Mouse (Mus musculus): ENCODE results near the gene Ctrc. TPM values are rescaled to one million over a fixed set of nuclear protein-coding genes. Genes with fewer than 3 reads are reported as not detected.
"Not testable (repeated sequence)": the region's sequence is repeated elsewhere in the genome, so short reads cannot be mapped to it uniquely, and the experiment has no call there.

The Ctrc gene
- polyA plus RNA-seq, 1 experiment from 2014 or later: not detected

- H3K27me3 ChIP-seq (ENCODE audit: control insufficient read depth, insufficient read depth, low read length): no peaks in the 10 kb centered on the region
- H3K4me1 ChIP-seq (ENCODE audit: control insufficient read depth, insufficient read depth, low read length): peaks cover 8% of the 10 kb centered on the region; the same call in 1 of the 2 replicates
- WGBS: 57% methylated on average over 3 of the region's 3 CpGs
- 0 out of 2 replicates have a peak overlapping the region, but pooled peaks have one; percentile 62 for H3K27ac ChIP-seq (ENCODE audit: low read depth, low read length)
- peaks cover 5% of the 10 kb centered on the region; the same call in 1 of the 2 replicates for H3K36me3 ChIP-seq (ENCODE audit: control insufficient read depth, insufficient read depth, low read length)
- peak overlapping the region; percentile 79 for H3K4me2 ChIP-seq (ENCODE audit: low read depth, low read length)
- no peaks in the 10 kb centered on the region for H3K9me3 ChIP-seq (ENCODE audit: control insufficient read depth, low read length)
- peak overlapping the region; percentile 85 for H3K4me3 ChIP-seq (ENCODE audit: low read depth, low read length)
- no peak for ATAC-seq (ENCODE audit: low read depth)
- peak overlapping the region; percentile 88 for H3K9ac ChIP-seq (replicated peaks; ENCODE audit: low read depth, low read length)
Observed at GRCm38 (mm10) chr4:141789564-141790218, 56.5 kb downstream of the Ctrc start.

- Histone ChIP-seq H3K27ac (ENCODE audit: low read depth, low read length) (no peak overlapping the region), H3K27me3 (ENCODE audit: control insufficient read depth, insufficient read depth, low read length) (no peaks in the 10 kb centered on the region), H3K36me3 (ENCODE audit: control insufficient read depth, insufficient read depth, low read length) (peaks cover 18% of the 10 kb centered on the region), H3K4me1 (ENCODE audit: control insufficient read depth, insufficient read depth, low read length) (peaks cover 5% of the 10 kb centered on the region; the same call in 1 of the 2 replicates), H3K9ac (replicated peaks; ENCODE audit: low read depth, low read length) (no peak overlapping the region), H3K9me3 (ENCODE audit: control insufficient read depth, low read length) (no peaks in the 10 kb centered on the region), H3K4me3 (ENCODE audit: low read depth, low read length) (no peak overlapping the region), H3K4me2 (ENCODE audit: low read depth, low read length) (no peak overlapping the region)
- ATAC-seq (ENCODE audit: low read depth): no peak
- 84% methylated on average over 7 of the region's 7 CpGs for WGBS
Observed at GRCm38 (mm10) chr4:141787462-141787861, 58.7 kb downstream of the Ctrc start.

- Histone ChIP-seq H3K4me2 (ENCODE audit: low read depth, low read length) (no peak overlapping the region), H3K4me3 (ENCODE audit: low read depth, low read length) (no peak overlapping the region), H3K36me3 (ENCODE audit: control insufficient read depth, insufficient read depth, low read length) (peaks cover 22% of the 10 kb centered on the region), H3K27ac (ENCODE audit: low read depth, low read length) (no peak overlapping the region), H3K9ac (replicated peaks; ENCODE audit: low read depth, low read length) (no peak overlapping the region), H3K27me3 (ENCODE audit: control insufficient read depth, insufficient read depth, low read length) (no peaks in the 10 kb centered on the region), H3K4me1 (ENCODE audit: control insufficient read depth, insufficient read depth, low read length) (peaks cover 5% of the 10 kb centered on the region; the same call in 1 of the 2 replicates), H3K9me3 (ENCODE audit: control insufficient read depth, low read length) (no peaks in the 10 kb centered on the region)
- ATAC-seq (ENCODE audit: low read depth): no peak
- WGBS: 57% methylated on average over 6 of the region's 6 CpGs
Observed at GRCm38 (mm10) chr4:141787046-141787445, 59.1 kb downstream of the Ctrc start.

- peaks cover 5% of the 10 kb centered on the region; the same call in 1 of the 2 replicates for H3K4me1 ChIP-seq (ENCODE audit: control insufficient read depth, insufficient read depth, low read length)
- H3K4me3 ChIP-seq (ENCODE audit: low read depth, low read length): no peak overlapping the region
- H3K27me3 ChIP-seq (ENCODE audit: control insufficient read depth, insufficient read depth, low read length): no peaks in the 10 kb centered on the region
- no peak overlapping the region for H3K9ac ChIP-seq (replicated peaks; ENCODE audit: low read depth, low read length)
- 92% methylated on average over 13 of the region's 13 CpGs for WGBS
- H3K4me2 ChIP-seq (ENCODE audit: low read depth, low read length): no peak overlapping the region
- H3K9me3 ChIP-seq (ENCODE audit: control insufficient read depth, low read length): no peaks in the 10 kb centered on the region
- peaks cover 30% of the 10 kb centered on the region for H3K36me3 ChIP-seq (ENCODE audit: control insufficient read depth, insufficient read depth, low read length)
- ATAC-seq (ENCODE audit: low read depth): no peak
- H3K27ac ChIP-seq (ENCODE audit: low read depth, low read length): no peak overlapping the region
Observed at GRCm38 (mm10) chr4:141786141-141786540, 60.0 kb downstream of the Ctrc start.

- 82% methylated on average over 5 of the region's 5 CpGs for WGBS
- peaks cover 3% of the 10 kb centered on the region; the same call in 1 of the 2 replicates for H3K4me1 ChIP-seq (ENCODE audit: control insufficient read depth, insufficient read depth, low read length)
- no peaks in the 10 kb centered on the region for H3K9me3 ChIP-seq (ENCODE audit: control insufficient read depth, low read length)
- H3K36me3 ChIP-seq (ENCODE audit: control insufficient read depth, insufficient read depth, low read length): peaks cover 41% of the 10 kb centered on the region
- H3K27me3 ChIP-seq (ENCODE audit: control insufficient read depth, insufficient read depth, low read length): no peaks in the 10 kb centered on the region
- no peak overlapping the region for H3K9ac ChIP-seq (replicated peaks; ENCODE audit: low read depth, low read length)
- H3K4me2 ChIP-seq (ENCODE audit: low read depth, low read length): no peak overlapping the region
- no peak overlapping the region for H3K4me3 ChIP-seq (ENCODE audit: low read depth, low read length)
- ATAC-seq (ENCODE audit: low read depth): no peak
- no peak overlapping the region for H3K27ac ChIP-seq (ENCODE audit: low read depth, low read length)
Observed at GRCm38 (mm10) chr4:141784835-141785234, 61.3 kb downstream of the Ctrc start.

GRCm38 (mm10) chr4:141781201-141781985 is 64.8 kb downstream of the Ctrc start:
- no peak for ATAC-seq (ENCODE audit: low read depth)
- no peak overlapping the region for H3K27ac ChIP-seq (ENCODE audit: low read depth, low read length)
- 92% methylated on average over 8 of the region's 8 CpGs for WGBS
- H3K4me3 ChIP-seq (ENCODE audit: low read depth, low read length): no peak overlapping the region
- H3K36me3 ChIP-seq (ENCODE audit: control insufficient read depth, insufficient read depth, low read length): peaks cover 47% of the 10 kb centered on the region
- no peaks in the 10 kb centered on the region for H3K4me1 ChIP-seq (ENCODE audit: control insufficient read depth, insufficient read depth, low read length)
- no peaks in the 10 kb centered on the region for H3K27me3 ChIP-seq (ENCODE audit: control insufficient read depth, insufficient read depth, low read length)
- no peak overlapping the region for H3K9ac ChIP-seq (replicated peaks; ENCODE audit: low read depth, low read length)
- no peak overlapping the region for H3K4me2 ChIP-seq (ENCODE audit: low read depth, low read length)
- no peaks in the 10 kb centered on the region for H3K9me3 ChIP-seq (ENCODE audit: control insufficient read depth, low read length)

- Histone ChIP-seq H3K36me3 (ENCODE audit: control insufficient read depth, insufficient read depth, low read length) (peaks cover 57% of the 10 kb centered on the region), H3K27me3 (ENCODE audit: control insufficient read depth, insufficient read depth, low read length) (no peaks in the 10 kb centered on the region), H3K4me3 (ENCODE audit: low read depth, low read length) (no peak overlapping the region), H3K4me2 (ENCODE audit: low read depth, low read length) (no peak overlapping the region), H3K9me3 (ENCODE audit: control insufficient read depth, low read length) (no peaks in the 10 kb centered on the region), H3K9ac (replicated peaks; ENCODE audit: low read depth, low read length) (no peak overlapping the region), H3K4me1 (ENCODE audit: control insufficient read depth, insufficient read depth, low read length) (no peaks in the 10 kb centered on the region), H3K27ac (ENCODE audit: low read depth, low read length) (no peak overlapping the region)
- no peak for ATAC-seq (ENCODE audit: low read depth)
- 93% methylated on average over 8 of the region's 8 CpGs for WGBS
Observed at GRCm38 (mm10) chr4:141779828-141780227, 66.3 kb downstream of the Ctrc start.

- not testable (repeated sequence) for H3K27ac ChIP-seq (ENCODE audit: low read depth, low read length); H3K4me2 ChIP-seq (ENCODE audit: low read depth, low read length); H3K27me3 ChIP-seq (ENCODE audit: control insufficient read depth, insufficient read depth, low read length); H3K4me1 ChIP-seq (ENCODE audit: control insufficient read depth, insufficient read depth, low read length); H3K9me3 ChIP-seq (ENCODE audit: control insufficient read depth, low read length); H3K9ac ChIP-seq (replicated peaks; ENCODE audit: low read depth, low read length); H3K4me3 ChIP-seq (ENCODE audit: low read depth, low read length); ATAC-seq (ENCODE audit: low read depth)
- 89% methylated on average over 4 of the region's 4 CpGs for WGBS
- peaks cover 51% of the 10 kb centered on the region for H3K36me3 ChIP-seq (ENCODE audit: control insufficient read depth, insufficient read depth, low read length)
Observed at GRCm38 (mm10) chr4:141773019-141773418, 73.1 kb downstream of the Ctrc start.

- WGBS: 93% methylated on average over 8 of the region's 8 CpGs
- no peak for ATAC-seq (ENCODE audit: low read depth)
- H3K27ac ChIP-seq (ENCODE audit: low read depth, low read length): no peak overlapping the region
Observed at GRCm38 (mm10) chr4:141771823-141772222, 74.3 kb downstream of the Ctrc start.

More at GRCm38 (mm10) chr4:141771823-141772222, 74.3 kb downstream of the Ctrc start:
- H3K36me3 ChIP-seq (ENCODE audit: control insufficient read depth, insufficient read depth, low read length): peaks cover 55% of the 10 kb centered on the region
- H3K9me3 ChIP-seq (ENCODE audit: control insufficient read depth, low read length): no peaks in the 10 kb centered on the region
- no peak overlapping the region for H3K9ac ChIP-seq (replicated peaks; ENCODE audit: low read depth, low read length)
- H3K27me3 ChIP-seq (ENCODE audit: control insufficient read depth, insufficient read depth, low read length): no peaks in the 10 kb centered on the region
- peaks cover 2% of the 10 kb centered on the region; the same call in 1 of the 2 replicates for H3K4me1 ChIP-seq (ENCODE audit: control insufficient read depth, insufficient read depth, low read length)
- no peak overlapping the region for H3K4me2 ChIP-seq (ENCODE audit: low read depth, low read length)
- H3K4me3 ChIP-seq (ENCODE audit: low read depth, low read length): no peak overlapping the region
